In genomic region chr10:105806259-105807010, GRCm38 (mm10) we compare ENCODE assay signal across 17 mouse cellular contexts.
"Had no signal": no experiment of that assay in that cellular context is flagged by ENCODE, and none has a peak within 500 bp of the region (broad histone marks: within the 10 kb centered on the region; RNA-seq: fewer than 3 reads in every experiment).

No protein-coding gene starts in this region.

- H3K27me3 ChIP-seq: limb, embryonic 15.5 days; liver, embryonic 13.5 days; neural tube, embryonic 12.5 days had no signal

- H3K9ac ChIP-seq: limb, embryonic 15.5 days; liver, embryonic 13.5 days; liver, postnatal 0 days; neural tube, embryonic 12.5 days had no signal

- H3K36me3 ChIP-seq: limb, embryonic 15.5 days; liver, embryonic 13.5 days; midbrain, embryonic 10.5 days; neural tube, embryonic 12.5 days had no signal

- H3K27ac ChIP-seq: left cerebral cortex, adult 2 months; limb, embryonic 15.5 days; liver, embryonic 13.5 days; midbrain, embryonic 10.5 days; neural tube, embryonic 12.5 days had no signal

- H3K4me1 ChIP-seq: midbrain, embryonic 10.5 days; neural tube, embryonic 12.5 days had no signal

- ATAC-seq: hindbrain, embryonic 16.5 days; inflammation-experienced regulatory T-cells, adult 6 months; intestine, postnatal 0 days; liver, postnatal 0 days had no signal

- H3K4me3 ChIP-seq: left cerebral cortex, adult 2 months; limb, embryonic 15.5 days; liver, embryonic 13.5 days; midbrain, embryonic 10.5 days; myocyte; neural tube, embryonic 12.5 days had no signal

- H3K9me3 ChIP-seq: limb, embryonic 15.5 days; liver, embryonic 13.5 days; midbrain, embryonic 10.5 days; neural tube, embryonic 12.5 days had no signal

- DNase-seq: kidney, adult 8-10 months; kidney, postnatal 25 days; liver, embryonic 13.5 days; liver, postnatal 0 days; midbrain, embryonic 14.5 days; right cerebral cortex, postnatal 4 days; spleen, adult 18-20 months; thymus, adult 18-20 months; thymus, postnatal 14 days had no signal

- H3K4me2 ChIP-seq: limb, embryonic 15.5 days; liver, embryonic 13.5 days; neural tube, embryonic 12.5 days had no signal
